Mouse (Mus musculus) neural tube, embryonic 12.5 days (tissue): ENCODE measurements around the gene Itsn2. TPM values are rescaled to one million over a fixed set of nuclear protein-coding genes. Genes with fewer than 3 reads are reported as not detected.
"Not testable (repeated sequence)": the region's sequence is repeated elsewhere in the genome, so short reads cannot be mapped to it uniquely, and the experiment has no call there.

ENCODE experiments used
- ATAC-seq: fragments of 200-750 bp; cut with Nextera tagmentation; 2 replicates; pipeline ENCODE4 v1.8.0; 2017; ENCODE audit warnings: low read depth, mild to moderate bottlenecking, moderate TSS enrichment, moderate library complexity; ENCODE audit not compliant: low FRiP score
- H3K27ac ChIP-seq: fragments of 300-500 bp; sonication (generic); 2 replicates; pipeline ENCODE4 v1.5.1; 2016
- H3K27me3 ChIP-seq: fragments of 300-500 bp; sonication (generic); replicated peaks from 2 replicates; pipeline ENCODE4 v1.6.1; 2016; ENCODE audit warnings: mild to moderate bottlenecking
- H3K36me3 ChIP-seq: fragments of 300-500 bp; sonication (generic); 2 replicates; pipeline ENCODE4 v1.6.1; 2016; ENCODE audit warnings: mild to moderate bottlenecking
- H3K4me1 ChIP-seq: fragments of 300-500 bp; sonication (generic); 2 replicates; pipeline ENCODE4 v1.6.1; 2016
- H3K4me2 ChIP-seq: fragments of 300-500 bp; sonication (generic); replicated peaks from 2 replicates; pipeline ENCODE4 v1.6.1; 2016; ENCODE audit warnings: mild to moderate bottlenecking
- H3K4me3 ChIP-seq: fragments of 300-500 bp; sonication (generic); 2 replicates; pipeline ENCODE4 v1.5.1; 2016
- H3K9ac ChIP-seq: fragments of 300-500 bp; sonication (generic); 2 replicates; pipeline ENCODE4 v1.6.1; 2016; ENCODE audit warnings: mild to moderate bottlenecking
- H3K9me3 ChIP-seq: fragments of 300-500 bp; sonication (generic); 2 replicates; pipeline ENCODE4 v1.6.1; 2016; ENCODE audit warnings: mild to moderate bottlenecking
- WGBS: fragments of 180-500 bp; shearing (Covaris S2); methylation state at CpG from one replicate; pipeline ENCODE4 v1.1.7; 2016; 5-methylcytosine and 5-hydroxymethylcytosine counted together
- polyA plus RNA-seq: library from polyadenylated mRNA; unstranded; fragments of >200 nt; fragmentation: Nextera tagmentation; extraction: Ambion mirVana; gene quantifications from 2 replicates; pipeline ENCODE4 v1.2.1, GENCODE M21; 2016

Itsn2 gene
- polyA plus RNA-seq, 1 experiment from 2014 or later = 22.7 TPM

- no peak overlapping the region for H3K4me3 ChIP-seq
- H3K9ac ChIP-seq = no peak overlapping the region
- H3K27ac ChIP-seq = no peak overlapping the region
- H3K4me2 ChIP-seq = no peak overlapping the region
- H3K9me3 ChIP-seq = no peaks in the 10 kb centered on the region
- ATAC-seq = no peak
- no peaks in the 10 kb centered on the region for H3K4me1 ChIP-seq
- H3K27me3 ChIP-seq = no peaks in the 10 kb centered on the region
- 89% methylated on average over 13 of the region's 13 CpGs for WGBS
- H3K36me3 ChIP-seq = no peaks in the 10 kb centered on the region
These were observed 126.8 kb downstream of the Itsn2 start for GRCm38 (mm10) chr12:4719066-4719761.

- no peak for ATAC-seq
- Histone ChIP-seq H3K9ac (no peak overlapping the region), H3K4me1 (no peaks in the 10 kb centered on the region), H3K4me2 (no peak overlapping the region), H3K4me3 (no peak overlapping the region), H3K9me3 (no peaks in the 10 kb centered on the region), H3K27ac (no peak overlapping the region), H3K36me3 (no peaks in the 10 kb centered on the region), H3K27me3 (no peaks in the 10 kb centered on the region)
- 77% methylated on average over 17 of the region's 17 CpGs for WGBS
These were observed 127.6 kb downstream of the Itsn2 start for GRCm38 (mm10) chr12:4719762-4720754.

GRCm38 (mm10) chr12:4729165-4729564, 136.7 kb downstream of the Itsn2 start:
- ATAC-seq = no peak
- Histone ChIP-seq H3K4me3 (no peak overlapping the region), H3K36me3 (no peaks in the 10 kb centered on the region), H3K27me3 (no peaks in the 10 kb centered on the region), H3K4me1 (no peaks in the 10 kb centered on the region), H3K27ac (no peak overlapping the region), H3K9me3 (no peaks in the 10 kb centered on the region), H3K9ac (no peak overlapping the region), H3K4me2 (no peak overlapping the region)
- 95% methylated on average over 3 of the region's 3 CpGs for WGBS

- Histone ChIP-seq H3K4me2 (no peak overlapping the region), H3K4me3 (no peak overlapping the region), H3K27ac (no peak overlapping the region), H3K9me3 (no peaks in the 10 kb centered on the region), H3K9ac (no peak overlapping the region), H3K4me1 (no peaks in the 10 kb centered on the region), H3K27me3 (no peaks in the 10 kb centered on the region), H3K36me3 (no peaks in the 10 kb centered on the region)
- no peak for ATAC-seq
- WGBS = 65% methylated on average over 4 of the region's 4 CpGs
These were observed 139.2 kb downstream of the Itsn2 start for GRCm38 (mm10) chr12:4731629-4732028.

- no peak overlapping the region for H3K4me2 ChIP-seq
- no peak overlapping the region for H3K9ac ChIP-seq
- H3K4me3 ChIP-seq = no peak overlapping the region
- no peaks in the 10 kb centered on the region for H3K4me1 ChIP-seq
- no peaks in the 10 kb centered on the region for H3K27me3 ChIP-seq
- ATAC-seq = no peak
- H3K9me3 ChIP-seq = no peaks in the 10 kb centered on the region
- H3K27ac ChIP-seq = no peak overlapping the region
- H3K36me3 ChIP-seq = no peaks in the 10 kb centered on the region
- 65% methylated on average over 4 of the region's 4 CpGs for WGBS
These were observed 139.9 kb downstream of the Itsn2 start for GRCm38 (mm10) chr12:4732332-4732731.

- H3K9ac ChIP-seq = no peak within 1 kb of the TSS
- no peak within 1 kb of the TSS for H3K4me2 ChIP-seq
- H3K9me3 ChIP-seq = no peaks in the 10 kb centered on the region
- no peak for ATAC-seq
- no peaks in the 10 kb centered on the region for H3K36me3 ChIP-seq
- 83% methylated on average over 18 of the region's 18 CpGs for WGBS
- no peaks in the 10 kb centered on the region for H3K4me1 ChIP-seq
- no peak within 1 kb of the TSS for H3K4me3 ChIP-seq
- no peaks in the 10 kb centered on the region for H3K27me3 ChIP-seq
- H3K27ac ChIP-seq = no peak within 1 kb of the TSS
These were observed 145.7 kb downstream of the Itsn2 start, which contains the start of gene Fam228a for GRCm38 (mm10) chr12:4738031-4738576. TSS of gene Fam228a (minus strand) at chr12:4738430.

- WGBS = 86% methylated on average over 7 of the region's 7 CpGs
- Histone ChIP-seq H3K36me3 (no peaks in the 10 kb centered on the region), H3K4me3 (no peak overlapping the region), H3K4me2 (no peak overlapping the region), H3K9me3 (no peaks in the 10 kb centered on the region), H3K9ac (no peak overlapping the region), H3K27me3 (no peaks in the 10 kb centered on the region), H3K4me1 (no peaks in the 10 kb centered on the region), H3K27ac (no peak overlapping the region)
- no peak for ATAC-seq
These were observed 148.4 kb downstream of the Itsn2 start for GRCm38 (mm10) chr12:4740823-4741222.

- no peaks in the 10 kb centered on the region for H3K4me1 ChIP-seq
- WGBS = 88% methylated on average over 3 of the region's 3 CpGs
- H3K9me3 ChIP-seq = no peaks in the 10 kb centered on the region
- ATAC-seq = no peak
- H3K9ac ChIP-seq = no peak overlapping the region
- no peak overlapping the region for H3K4me2 ChIP-seq
- no peaks in the 10 kb centered on the region for H3K27me3 ChIP-seq
- no peak overlapping the region for H3K27ac ChIP-seq
- no peaks in the 10 kb centered on the region for H3K36me3 ChIP-seq
- no peak overlapping the region for H3K4me3 ChIP-seq
These were observed 149.7 kb downstream of the Itsn2 start for GRCm38 (mm10) chr12:4742183-4742582.

GRCm38 (mm10) chr12:4744486-4744885, 152.0 kb downstream of the Itsn2 start:
- H3K4me2 ChIP-seq = no peak overlapping the region
- no peak for ATAC-seq
- H3K9ac ChIP-seq = no peak overlapping the region
- H3K36me3 ChIP-seq = no peaks in the 10 kb centered on the region
- H3K27ac ChIP-seq = no peak overlapping the region
- WGBS = 91% methylated on average over 10 of the region's 10 CpGs
- H3K9me3 ChIP-seq = no peaks in the 10 kb centered on the region
- H3K4me1 ChIP-seq = no peaks in the 10 kb centered on the region
- no peak overlapping the region for H3K4me3 ChIP-seq
- no peaks in the 10 kb centered on the region for H3K27me3 ChIP-seq

- ATAC-seq, H3K9me3 ChIP-seq, H3K4me3 ChIP-seq, H3K27ac ChIP-seq, H3K9ac ChIP-seq, H3K27me3 ChIP-seq, H3K36me3 ChIP-seq, H3K4me2 ChIP-seq, H3K4me1 ChIP-seq: not testable (repeated sequence)
- WGBS = 94% methylated on average over 4 of the region's 4 CpGs
These were observed 162.0 kb downstream of the Itsn2 start for GRCm38 (mm10) chr12:4754451-4754850.

GRCm38 (mm10) chr12:4757060-4757459, 164.6 kb downstream of the Itsn2 start:
- Histone ChIP-seq H3K27me3 (no peaks in the 10 kb centered on the region), H3K4me3 (no peak overlapping the region), H3K36me3 (no peaks in the 10 kb centered on the region), H3K4me2 (no peak overlapping the region), H3K27ac (no peak overlapping the region), H3K4me1 (no peaks in the 10 kb centered on the region), H3K9ac (no peak overlapping the region), H3K9me3 (no peaks in the 10 kb centered on the region)
- no peak for ATAC-seq
- WGBS = 81% methylated on average over 1 of the region's 1 CpGs
